Mouse (Mus musculus): ENCODE measurements around the gene Rrh. TPM values are rescaled to one million over a fixed set of nuclear protein-coding genes. Genes with fewer than 3 reads are reported as not detected.

Gene Rrh
- total RNA-seq (2012; rRNA removed) = 0.08 and 0.17 TPM in 2 replicates
- total RNA-seq (2014; rRNA removed) = not detected in 2 replicates
- 0.14 and 0.30 TPM in 2 replicates for polyA plus RNA-seq (2012; ENCODE audit: insufficient read length, low read depth)

GRCm38 (mm10) chr3:129822206-129822775 is at the start of gene Rrh:
Gene Rrh (minus strand): TSS chr3:129822587.
- Histone ChIP-seq H3K4me1 (ENCODE audit: control insufficient read depth in 1 of 2, insufficient read depth in 2 of 2) (peaks cover 0 to 2% of the 10 kb centered on the region in 2 experiments; a peak in 1 of 4 replicates), H3K9me3 (replicated peaks; ENCODE audit: low read length) (no peaks in the 10 kb centered on the region), H3K27ac (ENCODE audit: insufficient read depth, low read depth) (no peak within 1 kb of the TSS), H3K4me3 (replicated peaks in 1 of 3; ENCODE audit: low read depth in 2 of 3, low read length in 2 of 3, poor library complexity in 1 of 3) (no peak within 1 kb of the TSS), H3K4me2 (ENCODE audit: insufficient read depth, low read depth, poor library complexity, severe bottlenecking) (no peak within 1 kb of the TSS), H3K79me2 (replicated peaks; ENCODE audit: control insufficient read depth, extremely low read depth, insufficient read depth, poor library complexity, severe bottlenecking) (peaks cover 8% of the 10 kb centered on the region), H3K9ac (ENCODE audit: insufficient read depth, low read depth) (no peak within 1 kb of the TSS; the same call in 1 of the 2 replicates), H3K36me3 (replicated peaks in 1 of 2; ENCODE audit: control insufficient read depth in 1 of 2, insufficient read depth in 1 of 2, low read length in 1 of 2) (peaks cover 28 to 74% of the 10 kb centered on the region in 2 experiments), H3K27me3 (replicated peaks) (no peaks in the 10 kb centered on the region)
- DNase-seq (ENCODE audit: extremely low read depth) = no peak
- dilution Hi-C loops (cut with MboI; ENCODE audit: extremely low pct_ligation_motif_present, extremely low pct_unique_long_range_greater_than_20kb, low sequenced_read_pairs) = no loop called here
- in situ Hi-C loops (cut with MboI; ENCODE audit: low pct_ligation_motif_present, low pct_unique_long_range_greater_than_20kb, low sequenced_read_pairs) = no loop called here
- TF ChIP-seq PAX5 (IDR thresholded peaks at IDR 0.05; ENCODE audit: low read length) (no peak), BHLHE40 (IDR thresholded peaks at IDR 0.05; ENCODE audit: low read depth, low read length) (no peak), USF2 (conservative IDR thresholded peaks at IDR 0.05; ENCODE audit: low read depth, low read length) (no peak), SIN3A (IDR thresholded peaks at IDR 0.05; ENCODE audit: low read length) (no peak), NELFE (IDR thresholded peaks at IDR 0.05; ENCODE audit: low read depth, low read length) (no peak), USF1 (IDR thresholded peaks at IDR 0.05; ENCODE audit: low read depth, low read length) (no peak), KAT2A (IDR thresholded peaks at IDR 0.05; ENCODE audit: insufficient replicate concordance, low read length) (no peak), GABPA (IDR thresholded peaks at IDR 0.05; ENCODE audit: insufficient replicate concordance, low read depth, low read length) (no peak), JUND (conservative IDR thresholded peaks at IDR 0.05; ENCODE audit: low read depth, low read length) (no peak), POLR2AphosphoS2 (IDR thresholded peaks at IDR 0.05; ENCODE audit: low read depth, low read length) (no peak), MYC (IDR thresholded peaks at IDR 0.05; ENCODE audit: low read depth, low read length) (no peak), NRF1 (IDR thresholded peaks at IDR 0.05; ENCODE audit: low read depth, low read length) (no peak), MAX (IDR thresholded peaks at IDR 0.05; ENCODE audit: low read length) (no peak), ZMIZ1 (IDR thresholded peaks at IDR 0.05; ENCODE audit: low read depth, low read length) (no peak), ZNF384 (IDR thresholded peaks at IDR 0.05; ENCODE audit: low read depth, low read length) (no peak)

- no peaks in the 10 kb centered on the region for H3K36me3 ChIP-seq (replicated peaks in 1 of 2; ENCODE audit: control insufficient read depth in 1 of 2, insufficient read depth in 1 of 2, low read length in 1 of 2)
- H3K79me2 ChIP-seq (replicated peaks; ENCODE audit: control insufficient read depth, extremely low read depth, insufficient read depth, poor library complexity, severe bottlenecking) = no peaks in the 10 kb centered on the region
- in situ Hi-C loops (cut with MboI; ENCODE audit: low pct_ligation_motif_present, low pct_unique_long_range_greater_than_20kb, low sequenced_read_pairs) (no loop called here), dilution Hi-C loops (cut with MboI; ENCODE audit: extremely low pct_ligation_motif_present, extremely low pct_unique_long_range_greater_than_20kb, low sequenced_read_pairs) (no loop called here)
- H3K9ac ChIP-seq (ENCODE audit: insufficient read depth, low read depth) = no peak overlapping the region
- H3K27me3 ChIP-seq (replicated peaks) = no peaks in the 10 kb centered on the region
- no peak overlapping the region for H3K4me3 ChIP-seq (replicated peaks in 1 of 3; ENCODE audit: low read depth in 2 of 3, low read length in 2 of 3, poor library complexity in 1 of 3)
- H3K4me2 ChIP-seq (ENCODE audit: insufficient read depth, low read depth, poor library complexity, severe bottlenecking) = no peak overlapping the region
- H3K27ac ChIP-seq (ENCODE audit: insufficient read depth, low read depth) = no peak overlapping the region
- TF ChIP-seq EP300 (IDR thresholded peaks at IDR 0.05; ENCODE audit: low read length) (no peak), TCF12 (IDR thresholded peaks at IDR 0.05; ENCODE audit: low read depth, low read length) (no peak), ZC3H11A (IDR thresholded peaks at IDR 0.05; ENCODE audit: low read depth, low read length) (peak; percentile 32; the same call in 1 of the 2 replicates), CTCF (conservative IDR thresholded peaks at IDR 0.05 in 1 of 2, IDR thresholded peaks at IDR 0.05 in 1 of 2; ENCODE audit: low read depth in 2 of 2, low read length in 2 of 2) (peak; percentile 35 to 82; a peak in 2 of 4 replicates), BHLHE40 (IDR thresholded peaks at IDR 0.05; ENCODE audit: low read depth, low read length) (no peak), POLR2AphosphoS2 (IDR thresholded peaks at IDR 0.05; ENCODE audit: low read depth, low read length) (no peak), MXI1 (IDR thresholded peaks at IDR 0.05; ENCODE audit: low read depth, low read length) (no peak), SMC3 (IDR thresholded peaks at IDR 0.05; ENCODE audit: low read depth, low read length) (peak; percentile 83), MAFK (IDR thresholded peaks at IDR 0.05; ENCODE audit: insufficient replicate concordance, low read length) (no peak), RAD21 (IDR thresholded peaks at IDR 0.05; ENCODE audit: low read depth, low read length) (peak; percentile 80)
- peaks cover 6% of the 10 kb centered on the region for H3K9me3 ChIP-seq (replicated peaks; ENCODE audit: low read length)
- DNase-seq (ENCODE audit: extremely low read depth) = peak; percentile 54
- no peaks in the 10 kb centered on the region; a peak in 1 of 4 replicates for H3K4me1 ChIP-seq (ENCODE audit: control insufficient read depth in 1 of 2, insufficient read depth in 2 of 2)
Measured at GRCm38 (mm10) chr3:129863698-129864097, 41.3 kb upstream of the Rrh start.
